Mouse (Mus musculus) heart, adult 2 months (tissue): ENCODE data around the gene Gcm1.

Source experiments
- CTCF ChIP-seq: fragments of 200-600 bp; IDR thresholded peaks from 2 replicates; pipeline ENCODE4 v1.8.1; 2022; ENCODE audit warnings: antibody characterized with exemption, mild to moderate bottlenecking, moderate library complexity
- POLR2A ChIP-seq: fragments of 200-500 bp; IDR thresholded peaks from 2 replicates; pipeline ENCODE4 v1.6.1; 2011; ENCODE audit warnings: mild to moderate bottlenecking, low read depth, low read length, control low read depth; ENCODE audit not compliant: insufficient read depth

DNA sequence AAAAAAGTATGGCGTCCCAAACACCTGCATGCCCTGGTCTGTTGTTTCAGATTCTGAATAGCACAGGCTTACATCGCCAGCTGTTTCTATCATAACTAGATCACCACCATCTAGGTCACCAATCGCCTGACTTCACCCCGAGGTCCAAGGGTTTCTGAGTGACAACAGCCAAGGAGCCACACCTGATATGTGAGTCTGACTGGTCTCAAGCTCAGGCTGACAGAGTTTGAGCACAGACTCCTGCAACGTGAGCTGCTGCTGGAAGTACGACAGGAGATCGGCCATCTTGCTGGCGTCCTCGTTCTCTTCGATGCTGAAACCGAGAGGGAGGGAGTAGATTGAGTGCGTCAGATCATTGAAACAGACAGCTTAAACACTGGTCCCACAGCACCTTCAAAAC is 44.0 kb downstream of the Gcm1 start:
- TF ChIP-seq POLR2A: no peak
- no peak for TF ChIP-seq CTCF
